Mouse (Mus musculus) C2C12 (cell line): ENCODE data around the gene Scyl1. TPM values are rescaled to one million over a fixed set of nuclear protein-coding genes. Genes with fewer than 3 reads are reported as not detected.

Experiments used
- H3K27me3 ChIP-seq: one replicate; pipeline ENCODE4 v1.6.1; 2011; ENCODE audit not compliant: control insufficient read depth, insufficient read depth, insufficient read length
- H3K36me3 ChIP-seq: one replicate; pipeline ENCODE4 v1.6.1; 2011; ENCODE audit not compliant: control insufficient read depth, insufficient read depth
- H3K4me3 ChIP-seq: one replicate; pipeline ENCODE4 v1.5.1; 2011; ENCODE audit warnings: mild to moderate bottlenecking, control low read depth; ENCODE audit not compliant: poor library complexity, insufficient read depth, severe bottlenecking
- H3K79me2 ChIP-seq: one replicate; pipeline ENCODE4 v1.6.1; 2011; ENCODE audit not compliant: control insufficient read depth, insufficient read depth
- H3K79me3 ChIP-seq: one replicate; pipeline ENCODE4 v1.6.1; 2011; ENCODE audit warnings: low read depth, control low read depth
- H3ac ChIP-seq: one replicate; pipeline ENCODE3; 2011; ENCODE audit warnings: low read depth; ENCODE audit not compliant: control insufficient read depth, insufficient read length
- CEBPB ChIP-seq: IDR thresholded peaks from one replicate; pipeline ENCODE4 v1.6.1; 2011; ENCODE audit warnings: low read depth, mild to moderate bottlenecking, control low read depth, moderate library complexity
- CTCF ChIP-seq: IDR thresholded peaks from one replicate; pipeline ENCODE4 v1.5.1; 2011; ENCODE audit not compliant: control insufficient read depth, insufficient read depth, insufficient read length
- FOSL1 ChIP-seq: IDR thresholded peaks from one replicate; pipeline ENCODE4 v1.8.0; 2011; ENCODE audit warnings: mild to moderate bottlenecking, low read length; ENCODE audit not compliant: poor library complexity, insufficient read depth, severe bottlenecking
- MAX ChIP-seq: IDR thresholded peaks from one replicate; pipeline ENCODE4 v1.6.1; 2011; ENCODE audit warnings: mild to moderate bottlenecking, control low read depth
- MYOD1 ChIP-seq: IDR thresholded peaks from one replicate; pipeline ENCODE4 v1.6.1; 2011; ENCODE audit warnings: low read depth; ENCODE audit not compliant: control insufficient read depth, insufficient read length
- MYOG ChIP-seq: IDR thresholded peaks from one replicate; pipeline ENCODE4 v1.6.1; 2011; ENCODE audit not compliant: control insufficient read depth, insufficient read length; ENCODE audit errors: extremely low read depth
- USF1 ChIP-seq: IDR thresholded peaks from one replicate; pipeline ENCODE4 v1.6.1; 2011; ENCODE audit warnings: low read depth, mild to moderate bottlenecking, control low read depth, moderate library complexity
- polyA plus RNA-seq: library from polyadenylated mRNA; unstranded; fragments of >200 nt; fragmentation: generic; extraction: Trizol; gene quantifications from one replicate; pipeline ENCODE4 v1.2.1, GENCODE M21; 2012; ENCODE audit warnings: missing spikeins

The Scyl1 gene
- polyA plus RNA-seq, 1 experiment, result 69.6 TPM

GRCm38 (mm10) chr19:5777387-5778032 lies 6.3 kb upstream of the Scyl1 start:
- no peaks in the 10 kb centered on the region for H3K27me3 ChIP-seq
- no peaks in the 10 kb centered on the region for H3K79me3 ChIP-seq
- no peak overlapping the region for H3K4me3 ChIP-seq
- H3K79me2 ChIP-seq, result no peaks in the 10 kb centered on the region
- H3ac ChIP-seq, result no peak overlapping the region
- H3K36me3 ChIP-seq, result no peaks in the 10 kb centered on the region
- TF ChIP-seq MYOG (no peak), CEBPB (no peak), USF1 (no peak), FOSL1 (no peak), CTCF (no peak), MAX (no peak)

GRCm38 (mm10) chr19:5770311-5770710 lies 908 bp downstream of the Scyl1 start:
- Histone ChIP-seq H3ac (peak overlapping the region; percentile 62), H3K79me2 (peaks cover 42% of the 10 kb centered on the region), H3K79me3 (peaks cover 29% of the 10 kb centered on the region), H3K4me3 (peak overlapping the region; percentile 74), H3K36me3 (peaks cover 43% of the 10 kb centered on the region), H3K27me3 (no peaks in the 10 kb centered on the region)
- no peak for TF ChIP-seq USF1

- Histone ChIP-seq H3K27me3 (no peaks in the 10 kb centered on the region), H3ac (no peak overlapping the region), H3K79me2 (peaks cover 42% of the 10 kb centered on the region), H3K4me3 (no peak overlapping the region), H3K36me3 (peaks cover 69% of the 10 kb centered on the region), H3K79me3 (peaks cover 29% of the 10 kb centered on the region)
- TF ChIP-seq CEBPB, result no peak
- no peak for TF ChIP-seq MAX
- TF ChIP-seq MYOD1, result no peak
- no peak for TF ChIP-seq MYOG
- TF ChIP-seq CTCF, result no peak
- TF ChIP-seq FOSL1, result no peak
- no peak for TF ChIP-seq USF1
Observed at GRCm38 (mm10) chr19:5767271-5767670, 3.9 kb downstream of the Scyl1 start.

GRCm38 (mm10) chr19:5763163-5763562 lies 8.1 kb downstream of the Scyl1 start:
- H3K4me3 ChIP-seq, result no peak overlapping the region
- TF ChIP-seq MYOD1 (no peak), MAX (no peak), FOSL1 (no peak), CTCF (no peak), USF1 (no peak), MYOG (no peak), CEBPB (no peak)
- no peak overlapping the region for H3ac ChIP-seq
- H3K79me2 ChIP-seq, result peaks cover 12% of the 10 kb centered on the region
- H3K79me3 ChIP-seq, result peaks cover 8% of the 10 kb centered on the region
- no peaks in the 10 kb centered on the region for H3K27me3 ChIP-seq
- H3K36me3 ChIP-seq, result peaks cover 96% of the 10 kb centered on the region

- H3K4me3 ChIP-seq, result no peak overlapping the region
- H3K27me3 ChIP-seq, result no peaks in the 10 kb centered on the region
- H3K36me3 ChIP-seq, result peaks cover 76% of the 10 kb centered on the region
- H3ac ChIP-seq, result no peak overlapping the region
- H3K79me2 ChIP-seq, result no peaks in the 10 kb centered on the region
- no peak for TF ChIP-seq MAX
- no peak for TF ChIP-seq MYOG
- no peak for TF ChIP-seq CEBPB
- TF ChIP-seq FOSL1, result no peak
- no peak for TF ChIP-seq USF1
- no peak for TF ChIP-seq MYOD1
- peaks cover 1% of the 10 kb centered on the region for H3K79me3 ChIP-seq
Observed at GRCm38 (mm10) chr19:5758878-5759403, 12.3 kb downstream of the Scyl1 start.

- Histone ChIP-seq H3K27me3 (no peaks in the 10 kb centered on the region), H3K79me2 (no peaks in the 10 kb centered on the region), H3K36me3 (peaks cover 77% of the 10 kb centered on the region), H3K4me3 (no peak overlapping the region), H3ac (no peak overlapping the region), H3K79me3 (no peaks in the 10 kb centered on the region)
- TF ChIP-seq USF1 (no peak), FOSL1 (no peak), MAX (no peak), MYOG (no peak), CEBPB (no peak), MYOD1 (no peak), CTCF (no peak)
Observed at GRCm38 (mm10) chr19:5756991-5757636, 14.1 kb downstream of the Scyl1 start.
